Mouse (Mus musculus): ENCODE measurements around the gene Kifc3. TPM values are rescaled to one million over a fixed set of nuclear protein-coding genes. Genes with fewer than 3 reads are reported as not detected.

Gene Kifc3
- total RNA-seq, 4 experiments from 2014 or later, result 79.2 to 89.7 (median 83.6) TPM

DNA sequence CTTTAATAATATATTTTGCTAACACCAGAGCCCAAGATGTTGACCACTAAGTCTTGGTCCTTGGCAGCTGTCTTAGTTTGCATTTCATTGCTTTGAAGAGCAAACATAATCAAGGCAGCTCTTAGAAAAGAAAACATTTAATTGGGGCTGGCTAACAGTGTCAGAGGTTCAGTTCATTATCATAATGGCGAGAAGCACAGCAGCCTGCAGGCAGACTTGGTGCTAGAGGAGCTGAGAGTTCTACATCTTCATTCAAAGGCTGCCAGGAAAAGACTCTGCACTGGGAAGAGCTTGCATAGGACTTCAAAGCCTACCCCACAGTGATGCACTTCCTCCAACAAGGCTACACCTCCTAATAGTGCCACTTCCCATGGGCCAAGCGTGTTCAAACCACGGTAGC, 45.5 kb downstream of the Kifc3 start:
- no peak for DNase-seq (ENCODE audit: low spot score)

DNA sequence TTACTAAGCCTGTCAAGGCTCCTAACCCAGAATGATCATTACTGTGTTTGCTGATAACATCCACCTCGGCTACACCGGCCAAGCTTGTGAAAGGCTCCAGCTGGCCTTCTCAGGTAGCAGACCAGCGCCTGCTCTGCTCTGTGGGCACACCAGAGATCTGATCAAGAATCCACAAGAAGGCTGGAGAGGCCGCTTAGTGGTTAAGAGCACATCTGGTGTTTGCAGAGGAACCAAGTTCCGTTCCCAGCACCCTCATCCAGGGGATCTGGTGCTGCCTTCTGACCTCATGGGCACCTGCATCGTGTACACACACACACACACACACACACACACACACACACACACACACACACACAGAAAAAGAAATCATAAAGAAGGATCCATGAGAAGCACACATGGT, 46.5 kb downstream of the Kifc3 start:
- DNase-seq (ENCODE audit: low spot score), result no peak

DNA sequence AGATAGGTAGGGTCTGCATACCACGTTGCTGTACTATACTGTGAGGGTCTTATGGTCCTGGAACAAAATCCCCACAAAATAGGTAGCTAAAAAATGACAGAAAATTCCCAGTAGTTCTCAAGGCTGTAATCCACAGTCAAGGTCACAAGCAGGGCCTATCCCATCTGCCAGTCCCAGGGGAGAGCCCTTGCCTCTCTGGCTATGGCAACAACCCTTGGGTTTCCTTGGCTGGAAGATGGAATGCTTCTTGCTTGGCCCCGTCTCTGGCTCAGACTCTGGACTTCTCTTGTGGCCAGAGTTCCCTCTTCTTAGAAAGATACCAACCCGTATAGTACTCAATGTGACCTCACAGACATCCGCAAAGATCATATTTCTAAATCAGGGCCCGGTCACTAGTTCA, 47.3 kb downstream of the Kifc3 start:
- DNase-seq (ENCODE audit: low spot score), result no peak

DNA sequence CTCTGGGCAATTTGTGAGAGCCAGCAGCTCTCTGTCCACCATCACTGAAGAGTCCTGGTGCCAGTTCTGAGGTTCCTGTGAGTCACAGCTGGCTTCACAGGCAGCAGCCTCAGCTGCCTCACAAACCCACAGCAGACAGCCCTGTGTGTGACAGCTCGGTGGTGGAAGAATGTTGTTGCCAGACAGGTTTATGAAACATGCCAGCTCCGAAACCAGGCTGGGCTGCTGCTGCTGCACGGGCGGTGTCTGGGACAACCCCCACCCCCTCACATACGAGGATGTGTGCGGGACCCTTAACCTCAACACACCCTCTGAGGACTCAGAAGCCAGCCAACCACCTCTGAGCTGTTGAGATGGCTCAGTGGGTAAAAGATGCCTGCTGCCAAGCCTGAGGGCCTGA, 48.0 kb downstream of the Kifc3 start:
- no peak for DNase-seq (ENCODE audit: low spot score)

DNA sequence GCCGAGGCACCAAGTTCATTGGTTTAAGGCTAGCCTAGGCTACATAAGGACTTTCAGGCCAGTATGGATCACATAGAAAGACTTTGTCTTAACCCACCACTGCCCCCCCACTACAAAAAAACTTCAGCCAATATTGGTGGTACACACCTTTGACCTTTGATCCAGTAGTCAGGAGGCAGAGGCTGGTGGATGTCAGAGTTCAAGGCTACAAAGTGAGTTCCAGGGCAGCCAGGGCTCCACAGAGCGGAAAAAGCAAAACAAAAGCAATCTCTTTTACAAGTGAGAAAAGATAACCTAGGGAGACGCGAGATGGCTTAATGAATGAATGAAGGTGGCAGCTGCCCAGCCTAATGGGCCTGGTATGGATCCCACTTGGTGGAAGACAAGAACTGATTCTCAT, 48.6 kb downstream of the Kifc3 start:
- no peak for DNase-seq (ENCODE audit: low spot score)

DNA sequence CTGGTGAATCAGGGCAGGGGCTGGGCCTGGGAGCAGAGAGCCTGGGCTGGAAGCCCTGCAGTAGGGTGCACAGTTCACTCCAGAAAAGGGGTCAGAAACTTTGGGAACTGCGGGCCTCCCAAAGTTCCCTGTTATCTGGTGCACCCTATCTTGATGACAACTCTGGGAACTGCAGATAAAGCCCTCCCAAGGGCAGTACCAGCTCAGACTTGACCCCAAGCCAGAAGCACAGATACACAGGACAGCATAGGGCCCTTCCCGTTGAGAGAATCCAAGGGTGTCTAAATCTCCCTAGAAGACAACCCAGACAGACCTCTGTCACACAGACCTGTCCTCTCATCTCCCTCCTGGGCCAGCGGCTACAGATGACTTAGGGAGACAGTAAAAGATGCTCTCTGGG, 52.0 kb downstream of the Kifc3 start:
- no peak for DNase-seq (ENCODE audit: low spot score)

DNA sequence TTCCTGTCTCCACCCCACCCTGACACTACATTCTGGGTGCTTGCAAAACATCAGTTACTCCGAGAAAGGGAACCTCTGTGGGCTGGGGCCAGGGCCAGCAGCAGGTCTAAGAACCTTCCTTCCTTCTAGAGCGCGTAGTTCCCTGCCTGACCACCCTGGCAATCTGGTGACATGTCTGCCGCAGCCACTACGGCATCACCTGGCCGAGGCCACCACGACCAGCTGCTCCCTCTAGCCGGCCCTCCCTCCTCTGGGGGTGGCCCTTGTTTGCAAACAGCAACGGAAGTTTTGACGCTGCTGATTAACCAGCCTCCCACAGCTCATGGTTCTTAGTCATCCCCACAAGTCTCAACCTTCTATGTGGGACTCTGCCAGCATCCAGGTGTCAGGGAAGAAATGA, 53.2 kb downstream of the Kifc3 start:
- no peak for DNase-seq (ENCODE audit: low spot score)

DNA sequence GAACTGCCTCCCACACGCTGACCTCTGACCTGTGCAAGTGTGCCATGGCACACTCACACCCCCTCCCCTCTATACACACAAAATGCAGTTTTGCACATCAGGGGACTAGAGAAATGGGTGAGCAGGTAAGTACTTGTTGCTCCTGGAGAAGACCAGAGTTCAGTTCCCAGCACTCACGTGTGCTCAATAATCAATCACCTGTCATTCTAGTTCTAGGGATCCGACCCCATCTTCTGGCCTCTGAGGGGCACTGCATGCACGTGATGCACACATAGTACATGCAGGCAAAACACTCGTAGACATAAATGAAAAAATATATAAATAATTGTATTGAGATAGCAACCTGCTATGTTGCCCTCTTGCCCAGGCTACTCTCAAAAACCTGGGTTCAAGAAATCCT, 55.8 kb downstream of the Kifc3 start:
- no peak for DNase-seq (ENCODE audit: low spot score)

DNA sequence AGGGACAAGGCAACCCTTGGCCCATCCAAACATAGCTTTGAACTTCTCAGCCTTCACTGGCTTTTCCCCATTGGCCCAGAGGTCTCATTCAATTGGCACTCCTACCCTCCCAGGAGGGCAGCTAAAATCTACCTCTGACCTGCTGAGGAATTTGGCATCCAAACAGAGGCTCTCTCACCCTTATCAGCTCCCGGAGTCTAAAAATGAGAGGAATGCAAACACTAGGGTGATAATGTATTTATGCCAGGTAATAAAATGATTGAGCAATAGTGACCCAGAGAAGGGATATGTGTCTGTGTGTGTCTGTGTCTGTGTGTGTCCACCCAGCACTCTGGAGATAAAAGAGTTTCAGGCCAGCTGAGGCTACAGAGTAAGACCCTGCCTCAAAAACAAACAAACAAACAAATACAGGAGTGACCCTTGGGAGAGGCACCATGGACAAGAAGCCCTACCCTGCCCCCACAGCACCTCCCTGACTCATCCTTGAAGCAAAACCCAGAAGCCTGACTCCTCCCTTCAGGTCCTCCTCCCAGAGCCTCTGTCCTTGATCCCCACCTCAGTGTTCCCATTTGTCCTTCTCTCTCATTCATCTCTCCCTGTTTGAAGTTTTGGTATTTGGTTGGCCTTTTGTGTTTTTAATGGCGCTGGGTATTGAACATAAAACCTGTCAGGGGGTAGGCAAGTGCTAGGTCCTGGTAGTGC, 56.4 kb downstream of the Kifc3 start:
- no peak for DNase-seq (ENCODE audit: low spot score)

DNA sequence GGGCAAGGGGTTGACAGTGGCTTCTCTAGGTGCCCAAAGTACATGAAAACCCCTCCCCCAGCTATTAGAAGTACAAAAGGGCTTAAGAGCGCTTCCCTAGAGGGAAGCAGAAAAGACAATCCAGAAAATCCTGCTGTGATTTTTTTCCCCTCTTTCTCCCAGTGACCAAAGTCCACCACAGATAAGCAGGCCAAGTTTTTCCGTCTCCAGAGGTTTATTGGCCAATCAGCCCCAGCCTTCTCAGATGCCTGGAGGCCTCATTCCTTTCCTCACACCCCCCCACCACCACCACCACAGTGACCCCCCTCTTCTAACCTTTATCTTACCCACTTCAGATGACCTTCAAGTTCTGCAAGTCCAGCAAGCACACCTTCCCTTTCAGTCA, 58.0 kb downstream of the Kifc3 start:
- no peak for DNase-seq (ENCODE audit: low spot score)

DNA sequence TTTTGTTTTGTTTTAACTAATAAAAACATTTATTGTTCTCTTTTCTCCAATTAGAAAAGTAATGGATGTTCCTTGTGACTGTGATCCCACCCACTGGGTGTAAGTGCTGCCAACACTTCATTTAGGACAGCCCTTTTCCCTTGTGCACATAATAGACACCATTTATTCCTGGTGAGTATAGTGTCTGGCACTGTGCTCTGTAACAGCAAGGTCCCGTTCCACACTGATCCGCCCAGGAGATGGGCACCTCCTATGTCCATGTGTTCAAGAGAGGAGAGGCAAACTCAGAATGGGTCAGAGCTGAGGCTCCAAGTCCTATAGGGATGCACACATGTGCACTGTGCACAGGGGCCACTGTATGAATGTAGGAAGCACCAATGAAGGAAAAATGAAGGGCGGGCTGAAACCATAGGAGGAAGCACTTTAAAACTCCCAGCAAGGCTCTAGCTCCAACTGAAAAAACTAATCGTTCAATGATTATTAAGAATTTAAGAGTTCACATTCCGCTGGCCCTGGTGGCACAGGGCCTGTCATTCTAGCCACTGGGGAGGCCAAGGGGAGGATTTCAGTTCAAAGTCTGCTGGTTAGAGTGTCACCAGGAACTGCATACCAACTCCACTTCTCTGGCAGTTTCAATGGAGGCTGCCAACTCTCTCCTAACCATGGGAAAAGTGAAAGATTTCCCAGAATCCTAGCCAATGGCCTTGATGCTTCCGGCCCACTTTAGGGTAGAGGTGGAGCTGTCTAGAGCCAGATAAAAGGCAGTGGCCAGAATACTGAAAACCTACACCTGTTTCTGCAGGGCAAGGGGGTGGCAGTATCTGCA, 58.6 kb downstream of the Kifc3 start:
- no peak for DNase-seq (ENCODE audit: low spot score)

DNA sequence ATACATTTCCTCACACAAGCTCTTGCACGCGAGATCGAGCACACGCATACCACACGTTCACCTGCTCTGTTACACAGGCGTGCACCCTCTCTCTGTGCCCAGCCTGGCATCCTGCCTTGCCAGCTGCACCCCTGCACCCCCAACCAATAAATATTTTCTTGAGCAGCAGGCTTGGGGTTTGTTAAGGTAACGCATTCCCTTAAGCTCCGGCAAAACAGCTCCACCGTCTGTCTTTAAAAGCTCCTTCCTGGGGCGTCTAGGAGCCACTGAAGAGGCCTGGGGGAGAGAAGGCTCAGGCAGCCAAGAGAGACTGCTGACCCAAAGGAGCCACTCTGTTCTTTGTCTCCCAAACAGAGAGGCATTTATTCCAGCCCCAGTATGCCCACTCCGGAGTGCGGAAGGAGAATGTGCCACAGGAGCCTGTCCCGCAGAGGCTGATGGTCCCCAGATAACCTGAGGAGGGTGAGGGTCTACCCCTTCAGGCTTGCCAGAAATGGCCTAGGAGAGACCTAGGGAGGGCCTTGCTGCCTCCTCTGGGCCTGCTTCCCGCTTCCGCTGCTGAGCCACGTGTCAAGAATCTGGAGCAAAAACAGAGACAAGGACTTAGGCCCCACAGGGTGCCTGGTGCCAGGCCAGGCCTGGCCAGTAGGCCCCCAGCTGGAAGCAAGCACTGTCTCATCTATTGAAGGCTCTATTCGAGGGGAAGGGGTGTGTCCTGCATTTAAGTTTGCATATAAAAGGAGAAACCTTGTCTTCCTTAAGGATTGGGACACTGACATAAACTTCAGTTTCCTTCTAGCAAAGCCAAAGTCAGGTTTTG, 59.4 kb downstream of the Kifc3 start:
- no peak for DNase-seq (ENCODE audit: low spot score)

DNA sequence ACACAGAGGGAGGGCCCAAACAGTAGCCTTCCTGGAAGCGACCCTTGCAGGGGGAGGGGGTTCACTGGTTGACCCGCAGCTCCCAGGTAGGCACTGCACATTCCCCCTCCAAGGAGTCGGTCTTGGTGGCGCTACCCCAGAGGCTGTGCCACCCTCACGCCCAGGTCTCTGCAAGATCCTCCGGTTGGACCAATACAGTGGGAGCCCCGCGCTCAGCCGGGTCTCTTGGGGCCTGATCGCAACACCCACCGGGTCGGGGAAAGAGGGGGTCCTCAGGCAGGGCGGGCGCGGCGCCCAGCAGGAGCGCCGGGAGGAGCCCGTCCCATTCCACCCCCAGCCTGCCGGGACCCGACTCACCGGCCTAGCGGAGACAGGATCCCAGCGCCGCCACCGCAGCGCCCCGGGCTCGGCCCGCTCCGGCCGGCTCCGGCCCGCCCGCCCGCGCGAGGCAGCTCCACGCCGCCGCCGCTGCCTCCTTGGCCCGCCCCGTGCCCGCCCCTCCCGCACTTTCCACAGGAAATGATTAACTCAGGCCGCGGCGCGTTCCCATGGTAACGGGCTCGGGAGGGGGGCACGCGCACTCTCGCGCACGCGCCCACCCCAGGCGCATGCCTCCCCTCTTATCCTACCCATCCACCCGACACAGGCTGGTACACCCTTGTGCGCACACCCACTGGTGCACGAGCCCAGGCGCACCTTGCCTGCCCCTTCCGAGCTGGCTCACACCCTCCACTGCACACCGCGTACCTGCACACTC, 60.4 kb downstream of the Kifc3 start:
- peak; percentile 58 for DNase-seq (ENCODE audit: low spot score)

DNA sequence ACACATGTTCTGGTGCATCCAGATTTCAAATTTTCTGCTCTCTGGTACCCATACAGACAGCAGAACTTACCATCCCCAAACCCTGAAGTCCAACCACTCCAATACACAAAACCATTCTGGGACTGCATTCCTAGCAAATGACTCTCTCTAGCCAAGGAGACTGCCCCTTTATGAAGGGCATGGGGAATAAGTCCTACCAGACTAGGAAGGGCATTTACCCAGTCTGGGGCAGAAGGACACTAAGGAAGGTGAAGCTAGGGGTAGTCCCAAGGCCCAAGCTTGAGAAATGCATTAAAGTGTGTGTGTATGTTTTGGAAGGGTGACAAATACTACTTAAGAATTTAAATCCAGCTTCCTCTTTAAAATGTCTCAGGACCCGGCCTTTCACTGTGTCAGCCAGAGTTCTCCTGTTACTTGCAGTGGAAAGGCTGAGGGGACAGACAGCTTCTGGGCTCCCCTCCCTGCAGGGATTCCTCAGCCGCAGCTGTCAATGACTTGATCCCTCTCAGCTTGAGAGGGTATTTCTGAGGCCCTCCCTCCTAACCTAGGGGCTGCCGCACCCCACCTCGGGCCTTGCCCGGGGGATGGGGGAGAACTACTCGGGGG, 61.0 kb downstream of the Kifc3 start:
- DNase-seq (ENCODE audit: low spot score), result no peak

DNA sequence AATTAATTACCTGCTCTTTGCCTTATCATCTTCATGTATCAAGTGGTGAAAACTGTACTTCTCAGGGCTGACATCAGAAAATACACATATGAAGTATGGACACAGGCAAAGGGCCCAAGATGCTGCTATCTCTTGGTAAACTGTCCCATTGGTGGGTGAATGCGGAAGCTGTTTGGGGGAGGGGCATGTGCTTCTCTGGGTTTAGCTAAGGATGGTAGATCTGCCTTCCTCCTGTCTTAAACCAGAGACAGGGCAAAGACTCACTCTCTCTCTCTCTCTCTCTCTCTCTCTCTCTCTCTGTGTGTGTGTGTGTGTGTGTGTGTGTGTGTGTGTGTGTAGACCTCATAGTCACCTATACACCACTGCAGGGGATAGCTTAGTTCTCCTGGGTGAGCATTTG, 61.6 kb downstream of the Kifc3 start:
- peak; percentile 41 for DNase-seq (ENCODE audit: low spot score)

DNA sequence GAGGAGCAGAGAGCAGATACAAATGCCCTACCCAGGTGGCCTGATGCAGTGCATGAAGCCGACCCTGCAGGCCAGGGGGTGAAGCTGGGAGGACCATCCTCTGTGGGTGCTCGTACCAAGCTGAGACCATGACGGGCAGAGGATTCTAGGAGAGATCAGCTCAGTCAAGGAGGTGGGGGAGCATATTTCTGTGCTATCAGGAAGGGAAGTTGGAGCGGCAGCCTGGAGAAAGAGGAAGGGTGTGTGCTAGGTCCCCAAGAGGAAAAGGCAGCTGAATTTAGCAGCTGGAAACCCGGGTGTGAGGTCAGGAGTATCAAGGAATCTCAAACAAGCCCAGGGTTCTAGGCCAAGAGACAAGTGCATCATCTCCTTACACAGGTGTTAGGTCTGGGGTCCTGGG, 62.1 kb downstream of the Kifc3 start:
- peak; percentile 73 for DNase-seq (ENCODE audit: low spot score)

DNA sequence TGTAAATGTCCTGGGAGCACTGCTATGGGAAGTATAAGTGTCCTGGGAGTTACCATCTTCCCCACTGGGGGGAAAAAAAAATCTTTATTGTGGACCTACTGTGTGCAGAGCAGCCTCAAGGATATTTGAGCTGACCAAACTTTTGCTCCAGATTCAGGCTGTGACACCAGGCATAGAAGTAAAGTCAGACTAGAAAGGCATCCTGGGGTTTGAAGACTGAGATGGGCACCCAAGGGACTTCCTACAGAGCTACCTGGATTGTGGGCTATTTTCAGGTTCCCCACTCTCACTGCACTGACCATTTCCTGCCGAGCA, 63.6 kb downstream of the Kifc3 start:
- no peak for DNase-seq (ENCODE audit: low spot score)

DNA sequence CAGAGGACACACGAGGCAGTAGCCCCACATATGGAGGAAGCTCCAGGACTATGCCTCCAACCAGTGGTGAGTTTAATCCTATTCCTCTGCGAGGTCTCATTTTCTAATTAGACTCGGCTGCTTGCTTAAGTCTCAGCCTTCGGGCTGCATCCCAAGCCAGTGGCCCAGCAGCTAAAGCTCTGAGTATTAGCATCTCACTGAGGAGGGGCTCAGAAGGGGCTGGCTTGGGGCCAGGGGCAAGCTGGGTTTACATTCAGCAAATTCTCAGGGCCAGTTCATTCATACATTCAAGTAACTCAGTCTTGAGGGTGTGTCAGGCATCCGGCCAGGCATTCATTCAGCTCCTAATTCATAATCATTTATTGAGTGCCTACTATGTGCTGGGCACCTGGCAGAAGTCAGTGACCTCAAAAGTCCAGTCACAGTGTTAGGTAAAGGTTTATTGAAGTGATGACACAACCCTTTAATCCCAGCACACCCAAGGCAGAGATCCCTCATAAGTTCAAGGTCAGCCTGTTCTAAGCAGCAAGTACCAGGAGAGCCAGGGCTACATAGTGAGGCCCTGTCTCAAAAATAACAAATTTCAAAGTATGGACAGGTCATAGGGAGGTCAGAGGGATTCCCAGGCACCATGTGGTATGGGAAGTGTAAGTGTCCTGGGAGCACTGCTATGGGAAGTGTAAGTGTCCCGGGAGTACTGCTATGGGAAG, 64.1 kb downstream of the Kifc3 start:
- no peak for DNase-seq (ENCODE audit: low spot score)

DNA sequence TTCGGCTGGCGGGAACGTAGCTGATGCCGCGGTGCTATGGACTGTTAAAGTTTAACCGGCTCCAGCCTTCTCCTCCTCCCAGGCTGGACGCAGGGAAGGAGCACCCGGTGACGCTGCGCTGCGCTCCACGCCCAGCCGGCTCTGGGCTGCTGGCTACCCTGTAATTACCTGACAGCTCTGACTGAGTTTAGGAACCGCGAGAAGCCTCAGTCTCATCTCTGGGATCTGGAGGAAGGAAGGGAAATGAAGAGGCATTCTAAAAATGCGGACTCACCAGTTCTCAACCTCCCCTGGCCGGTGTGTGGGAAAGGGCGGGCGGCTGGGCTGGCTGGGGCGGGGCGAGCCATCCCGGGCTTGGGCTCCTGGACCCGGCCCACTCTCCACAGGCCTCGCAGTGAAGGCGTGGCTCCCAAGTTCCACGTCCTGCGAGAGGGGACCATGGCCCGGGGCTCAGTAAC, 64.9 kb downstream of the Kifc3 start:
- DNase-seq (ENCODE audit: low spot score), result peak; percentile 55

DNA sequence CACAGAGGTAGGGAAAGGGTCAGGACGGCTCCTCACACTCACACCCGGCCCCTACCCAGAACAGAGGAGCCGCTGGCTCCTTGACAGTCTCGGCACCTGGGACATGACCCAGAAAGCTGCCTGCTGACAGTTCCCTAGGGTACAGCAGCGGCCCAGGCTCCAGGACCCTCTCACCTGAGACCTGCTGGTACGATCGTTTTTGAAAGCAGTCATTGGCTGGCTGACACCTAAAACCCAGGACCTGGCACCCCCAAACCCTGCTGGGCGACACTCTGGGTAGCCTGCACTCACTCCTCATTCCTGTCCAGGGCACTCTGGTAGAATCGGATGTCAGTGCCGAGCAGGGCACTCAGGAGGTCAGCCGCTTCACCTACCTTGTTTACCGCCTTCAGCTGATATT, 65.4 kb downstream of the Kifc3 start:
- DNase-seq (ENCODE audit: low spot score), result no peak

DNA sequence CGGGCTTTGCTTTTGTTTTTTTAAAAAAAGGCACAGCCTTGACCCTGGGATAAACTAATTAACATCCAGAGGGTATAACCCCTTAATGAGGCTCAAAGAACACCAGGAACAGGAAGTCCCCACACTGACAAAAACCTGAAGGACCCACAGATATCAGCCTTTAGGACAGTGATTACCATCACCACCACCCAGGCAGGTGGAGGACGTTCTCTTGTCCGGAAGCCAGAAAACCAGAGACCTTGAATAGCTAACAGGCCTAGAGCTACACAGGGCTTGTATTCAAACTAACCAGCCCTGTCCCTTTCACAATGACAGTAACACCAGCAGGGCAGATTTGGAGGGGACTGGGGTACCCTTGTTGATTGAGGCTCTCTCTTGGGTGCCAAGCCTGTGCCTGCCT, 66.4 kb downstream of the Kifc3 start:
- DNase-seq (ENCODE audit: low spot score), result no peak
